Mouse (Mus musculus) cerebellum, adult 11 months (tissue): Measurements from ENCODE around the gene Olfml2a.
A peak's percentile ranks its signal among the peaks of the same experiment; 100 is the strongest.
"Not testable (repeated sequence)": the region's sequence is repeated elsewhere in the genome, so short reads cannot be mapped to it uniquely, and the experiment has no call there.

Source experiments
- DNase-seq: peaks from one replicate; pipeline ENCODE4 v3.0.0; 2022

The Olfml2a gene

DNA sequence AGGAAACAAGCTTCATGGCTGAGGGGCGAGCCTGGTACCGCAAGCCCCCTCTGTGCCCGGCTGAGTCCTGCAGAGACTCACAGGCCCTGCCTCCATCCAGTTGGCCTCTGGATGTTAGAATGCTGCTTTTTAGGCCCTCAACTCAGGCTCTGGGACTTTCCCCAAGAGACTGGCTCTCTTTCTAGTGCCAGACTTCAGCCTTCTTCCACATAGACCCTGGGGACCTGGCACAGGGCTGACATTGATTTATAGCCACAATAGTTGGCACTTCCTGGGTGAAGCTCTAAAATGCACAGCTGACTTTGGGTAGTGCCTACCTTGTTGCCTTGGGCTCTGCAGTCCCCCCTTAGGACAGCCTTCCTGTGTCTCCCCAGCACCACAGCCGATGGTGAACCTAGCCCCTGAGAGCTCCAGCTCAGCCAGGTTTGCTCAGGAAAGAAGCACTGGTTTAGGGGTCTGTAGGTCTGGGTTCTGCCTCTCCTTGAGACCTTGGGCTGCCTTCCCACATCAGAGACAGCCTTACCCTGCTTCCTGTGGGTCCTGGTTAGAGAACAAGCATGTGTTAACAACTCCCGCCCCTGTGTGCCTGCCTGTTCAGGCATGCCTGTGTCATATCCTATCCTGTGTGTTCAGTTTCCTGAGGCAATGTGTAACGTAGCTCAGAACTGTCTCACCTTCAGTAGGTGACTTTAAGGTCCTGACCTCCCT is 56.2 kb downstream of the Olfml2a start:
- no peak for DNase-seq

GRCm38 (mm10) chr2:38988929-38989328 is 57.2 kb downstream of the Olfml2a start:
- no peak for DNase-seq

DNA sequence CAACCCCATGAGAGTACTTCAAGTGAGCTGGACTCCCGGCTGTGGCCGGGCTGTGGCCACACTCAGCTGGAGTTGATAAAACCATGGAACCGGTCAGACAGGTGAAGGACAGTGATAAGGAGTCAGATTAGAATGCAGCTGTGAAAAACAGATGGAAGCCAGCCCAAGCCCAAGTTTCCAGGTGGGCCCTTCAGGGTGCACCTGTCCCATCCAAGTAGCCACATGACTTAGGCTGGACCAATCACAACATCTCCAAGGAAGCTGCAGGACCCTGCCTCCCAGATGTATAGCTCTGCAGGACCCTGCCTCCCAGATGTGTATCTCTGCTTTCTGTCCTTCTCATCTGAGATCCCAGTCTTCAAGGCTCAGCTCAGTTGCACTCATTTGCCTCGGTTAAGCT is 60.2 kb downstream of the Olfml2a start:
- DNase-seq: no peak

GRCm38 (mm10) chr2:38992452-38992851 is 60.7 kb downstream of the Olfml2a start:
- DNase-seq: no peak

DNA sequence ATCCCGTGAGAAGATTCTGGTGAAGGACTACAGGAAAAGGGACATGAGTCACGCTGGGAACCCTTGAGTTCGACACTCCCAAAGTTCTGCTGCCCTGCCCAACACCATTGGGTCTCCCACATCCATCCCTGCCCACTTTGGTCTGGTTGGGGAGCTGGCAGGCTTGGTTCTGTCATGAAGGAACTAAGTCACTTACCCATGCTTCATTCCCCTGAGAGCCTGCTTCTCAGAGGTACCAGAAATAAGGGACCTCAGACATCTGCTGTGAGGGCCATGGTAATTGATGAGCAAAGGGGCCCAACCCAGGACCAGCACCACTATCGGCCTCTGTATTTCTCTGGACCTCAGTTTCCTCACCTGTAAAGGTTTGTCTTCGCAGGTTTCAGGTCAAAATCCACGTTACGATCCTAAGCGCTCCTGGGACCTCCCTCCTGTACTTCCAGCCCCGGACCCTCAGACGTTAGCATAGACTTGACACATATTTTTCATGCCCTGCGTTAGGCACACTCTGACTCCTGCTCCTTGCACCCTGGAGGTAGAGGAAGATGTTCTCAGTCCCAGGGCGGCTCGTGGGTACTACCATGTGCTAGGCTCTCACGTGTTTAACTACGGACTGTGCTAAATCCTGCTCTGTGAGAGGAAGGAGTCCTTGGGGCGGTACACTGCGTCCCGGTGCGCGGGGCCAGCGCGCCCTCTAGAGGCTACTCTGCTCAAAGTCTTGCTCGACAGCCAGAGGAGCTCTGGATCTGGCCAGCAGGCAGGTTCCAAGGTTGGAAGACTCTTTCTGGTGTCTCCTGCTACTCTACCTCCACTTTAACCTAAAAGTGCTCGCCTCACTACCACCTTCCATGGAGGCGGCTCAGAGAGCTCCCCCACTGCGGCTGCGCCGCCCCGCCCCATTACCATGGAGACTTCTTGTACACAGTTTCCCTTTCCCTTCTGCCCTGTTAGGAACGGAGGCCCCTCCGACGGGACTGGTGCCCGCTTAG is 65.9 kb downstream of the Olfml2a start, which contains the start of gene Wdr38:
Gene Wdr38, plus strand, starts transcription at position 91 of the 989 bp plus-strand sequence.
- DNase-seq: peak; percentile 86

DNA sequence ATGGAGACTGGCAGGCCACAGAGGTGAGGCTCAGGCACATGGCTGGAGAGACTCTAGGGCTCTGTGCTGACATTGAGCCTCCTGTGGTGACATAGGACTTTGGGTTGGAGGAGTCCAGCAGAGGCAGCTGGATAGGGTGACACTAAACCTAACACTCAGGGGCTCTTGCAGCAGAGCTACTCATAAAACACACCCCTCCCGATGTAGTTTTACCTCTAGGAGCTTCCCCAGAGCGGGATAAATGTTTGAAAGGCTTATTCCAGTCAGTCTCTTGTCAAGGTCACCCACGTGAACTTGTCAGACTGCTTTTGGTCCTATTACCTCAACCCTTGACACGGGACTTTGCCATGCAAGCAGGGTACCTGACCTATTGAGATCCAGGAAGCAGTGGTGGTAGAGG is 67.6 kb downstream of the Olfml2a start:
- DNase-seq: no peak

GRCm38 (mm10) chr2:38999910-39000586 is 68.3 kb downstream of the Olfml2a start:
- DNase-seq: no peak

DNA sequence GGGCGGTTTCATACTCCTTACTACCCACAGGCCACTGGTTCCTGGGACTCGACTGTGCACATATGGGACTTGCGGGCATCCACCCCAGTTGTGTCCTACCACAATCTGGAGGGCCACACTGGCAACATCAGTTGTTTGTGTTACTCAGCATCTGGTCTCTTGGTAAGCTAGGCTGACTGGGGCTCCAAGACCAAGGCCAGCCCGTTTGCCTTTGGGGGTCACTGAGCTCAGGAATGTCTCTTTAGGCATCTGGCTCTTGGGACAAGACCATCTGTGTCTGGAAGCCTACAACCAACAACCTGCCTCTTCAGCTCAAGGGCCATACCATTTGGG is 68.8 kb downstream of the Olfml2a start:
- DNase-seq: no peak

- DNase-seq: no peak
These were observed 70.1 kb downstream of the Olfml2a start for GRCm38 (mm10) chr2:39001866-39002265.

DNA sequence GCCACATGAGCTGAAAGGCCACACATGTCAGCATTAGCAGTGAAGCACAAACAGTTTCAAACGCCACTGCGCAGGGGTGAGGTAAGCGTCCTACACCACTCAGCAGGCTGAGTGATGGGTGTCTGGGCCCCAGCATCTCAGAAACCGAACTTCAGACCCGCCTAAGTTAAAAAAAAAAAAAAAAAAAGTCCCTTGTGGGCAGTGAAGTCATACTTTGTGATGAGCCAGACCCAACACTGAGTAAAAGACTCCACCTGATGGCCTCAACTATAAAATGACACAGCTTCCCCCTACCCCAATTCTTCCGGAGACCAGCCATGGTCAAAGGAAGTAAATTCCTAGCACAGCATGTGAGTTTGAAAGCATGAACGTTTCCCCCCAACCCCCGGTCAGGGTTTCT is 71.3 kb downstream of the Olfml2a start:
- no peak for DNase-seq

DNA sequence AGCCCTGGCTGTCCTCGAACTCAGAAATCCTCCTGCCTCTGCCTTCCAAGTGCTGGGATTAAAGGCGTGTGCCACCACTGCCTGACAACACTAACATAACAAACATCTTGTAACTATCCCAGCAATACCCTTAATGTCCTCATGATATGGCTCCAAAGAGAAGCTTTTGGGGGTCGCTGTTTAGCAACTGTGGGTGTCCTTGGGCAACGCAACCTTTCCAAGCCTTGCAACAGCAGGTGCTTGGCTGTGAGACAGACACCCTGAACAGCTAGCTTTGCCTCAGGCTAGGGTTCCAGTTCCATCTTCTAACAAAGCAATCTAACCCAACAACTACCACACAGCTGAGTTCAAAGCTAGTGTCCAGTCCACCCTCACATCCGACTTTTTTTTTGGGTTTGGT is 71.7 kb downstream of the Olfml2a start:
- no peak for DNase-seq

GRCm38 (mm10) chr2:39004372-39004771 is 72.6 kb downstream of the Olfml2a start:
- DNase-seq: no peak

GRCm38 (mm10) chr2:39004880-39005435 is 73.2 kb downstream of the Olfml2a start, which contains the start of gene Arpc5l:
Gene Arpc5l, plus strand, starts transcription at chr2:39005348.
- DNase-seq: peak; percentile 86

DNA sequence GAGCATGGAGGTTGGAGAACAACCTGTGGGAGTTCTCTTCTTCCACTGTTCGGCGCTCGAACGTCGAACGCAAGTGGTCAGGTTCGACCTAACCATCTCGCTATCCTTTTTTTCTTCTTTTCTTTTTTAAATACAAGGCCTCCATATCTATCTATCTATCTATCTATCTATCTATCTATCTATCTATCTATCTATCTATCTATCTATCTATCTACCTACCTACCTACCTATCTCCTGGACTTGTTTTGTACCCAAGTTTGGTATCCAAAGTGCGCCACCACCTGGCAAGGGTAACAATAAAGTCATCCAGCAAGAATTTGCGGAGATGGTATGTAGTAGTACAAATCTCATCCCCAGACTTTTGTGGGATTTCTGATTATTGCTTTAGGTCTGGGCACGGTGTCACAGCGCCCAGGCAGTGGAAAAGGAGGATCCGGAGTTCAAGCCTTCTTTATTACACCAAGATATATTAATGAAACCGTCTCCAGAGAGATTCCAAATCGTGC is 73.8 kb downstream of the Olfml2a start, which contains the start of gene Rpl35:
Gene Rpl35, minus strand, starts transcription at position 51 of the 506 bp plus-strand sequence.
- DNase-seq: no peak

- DNase-seq: no peak
These were observed 74.5 kb downstream of the Olfml2a start for GRCm38 (mm10) chr2:39006149-39006730.

GRCm38 (mm10) chr2:39007865-39008264 is 76.1 kb downstream of the Olfml2a start:
- peak; percentile 88 for DNase-seq

DNA sequence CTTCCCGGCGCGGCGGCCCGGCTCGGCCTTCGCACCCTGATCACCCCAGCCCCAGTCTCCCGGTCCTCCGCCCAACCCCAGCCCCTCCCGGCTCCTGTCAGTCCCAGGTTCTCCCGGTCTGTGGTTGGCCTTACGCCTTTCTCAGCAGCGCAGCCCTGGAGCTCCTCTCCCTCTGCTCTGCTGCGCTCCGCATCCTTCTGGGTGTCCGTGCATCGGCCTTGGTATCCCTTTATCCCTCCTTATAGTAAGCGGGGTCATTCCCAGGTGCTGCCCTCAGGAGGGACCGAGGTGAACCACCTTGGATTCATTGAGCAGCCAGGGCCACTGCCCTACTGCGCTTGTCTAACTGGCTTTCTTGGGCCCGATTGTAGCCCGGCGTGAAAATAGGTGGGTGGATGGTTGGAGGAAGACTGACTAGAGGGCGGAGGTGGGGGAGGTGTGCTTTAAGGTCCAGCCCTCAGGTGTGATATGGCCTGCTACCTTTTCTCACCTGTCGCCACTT is 76.6 kb downstream of the Olfml2a start:
- DNase-seq: no peak

DNA sequence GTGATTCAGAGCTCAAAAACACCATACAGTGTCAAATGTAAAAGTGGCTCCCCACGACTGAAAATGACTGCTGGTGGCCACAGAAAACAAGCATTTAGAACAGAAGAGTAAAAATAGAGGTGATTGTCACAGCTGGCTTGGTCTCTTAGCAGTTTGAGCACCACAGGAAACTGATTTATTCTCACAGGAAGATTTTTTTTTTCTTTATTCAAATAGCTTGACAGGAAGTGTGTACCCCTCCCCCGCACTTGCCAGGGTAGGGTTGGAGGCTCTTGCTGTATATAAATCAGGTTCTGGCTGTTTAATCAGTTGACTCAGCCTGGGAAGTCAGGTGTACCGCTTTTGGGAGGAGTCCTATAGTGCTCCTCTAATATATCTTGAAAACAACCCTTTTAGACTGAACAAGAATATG is 77.2 kb downstream of the Olfml2a start:
- no peak for DNase-seq

GRCm38 (mm10) chr2:39010144-39010543 is 78.4 kb downstream of the Olfml2a start:
- DNase-seq: not testable (repeated sequence)

DNA sequence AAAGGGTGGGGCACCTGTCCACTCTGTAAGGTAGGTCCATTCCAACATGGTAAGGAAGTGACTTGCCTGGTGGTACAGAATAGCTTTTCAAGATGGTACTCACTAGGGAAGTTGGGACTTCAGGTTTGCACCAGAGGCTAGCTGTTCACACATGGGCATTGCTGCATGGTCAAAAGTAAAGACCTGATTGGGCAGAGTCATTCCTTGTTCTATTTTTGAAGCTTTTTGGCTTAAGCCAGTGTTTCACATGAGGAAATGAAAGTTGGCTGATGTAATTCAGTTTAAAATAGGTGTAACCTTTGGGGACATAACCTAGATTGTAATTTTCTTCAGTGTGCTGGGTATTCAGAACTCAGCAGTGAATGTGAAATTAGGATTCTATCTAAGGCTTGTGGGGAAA is 79.5 kb downstream of the Olfml2a start:
- DNase-seq: no peak

DNA sequence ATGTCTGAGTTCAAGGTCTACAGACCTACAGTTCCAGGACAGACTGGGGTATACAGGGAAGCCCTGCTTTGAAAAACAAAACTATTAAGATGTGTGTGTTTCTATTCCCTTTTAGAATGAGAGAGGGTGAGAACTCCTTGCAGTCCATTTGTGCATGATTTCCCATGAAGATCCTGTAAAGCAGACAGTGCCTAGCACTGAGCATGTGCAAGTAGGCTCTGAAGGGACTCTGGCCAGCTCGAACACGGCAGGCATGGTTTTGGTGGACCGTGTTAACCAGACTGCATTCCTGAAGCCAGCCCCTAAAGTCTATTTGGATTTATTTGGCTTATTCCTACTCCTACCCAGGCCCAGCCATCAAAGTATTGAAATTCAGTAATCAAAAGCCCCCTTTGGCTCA is 80.2 kb downstream of the Olfml2a start:
- no peak for DNase-seq

GRCm38 (mm10) chr2:39012768-39013279 is 81.0 kb downstream of the Olfml2a start:
- no peak for DNase-seq
